Comparison of ENCODE assay signal across 8 mouse cellular contexts in genomic region chr7:141276546-141276945, GRCm38 (mm10).
A peak's percentile ranks its signal among the peaks of the same experiment; 100 is the strongest.
DNase-seq lines count a peak whose midpoint lies in the region.
"Had no signal": no experiment of that assay in that cellular context is flagged by ENCODE, and none has a peak within 500 bp of the region (broad histone marks: within the 10 kb centered on the region; RNA-seq: fewer than 3 reads in every experiment).

Gene Cdhr5 (minus strand): TSS chr7:141276786.

- peak; percentile 36 to 46 for DNase-seq in spleen, postnatal 36 days (ENCODE audit: low spot score in 2 of 2)
- no peak for DNase-seq in spleen, postnatal 14 days (ENCODE audit: low spot score in 2 of 2)
- peak; percentile 81 for DNase-seq in kidney, adult 18-20 months
- DNase-seq in kidney, postnatal 4 days, result peak; percentile 53 to 71
- DNase-seq in c-Kit-positive CD71-positive TER-119-positive erythroid progenitor cells, embryonic 14.5 days (ENCODE audit: low spot score), result no peak
- no peak for DNase-seq in layer of hippocampus, adult 9-10 months (ENCODE audit: low spot score)
- DNase-seq in right cerebral cortex, postnatal 14 days, result no peak
- DNase-seq: lung, embryonic 14.5 days had no signal

Comparison
In these comparisons a context has a peak if more than half of its experiments do, and no peak if none do; other contexts are left out.
1. DNase-seq: peak in spleen, postnatal 36 days (2 of 2), kidney, adult 18-20 months (single experiment) and kidney, postnatal 4 days (2 of 2); none in spleen, postnatal 14 days (0 of 2), c-Kit-positive CD71-positive TER-119-positive erythroid progenitor cells, embryonic 14.5 days (single experiment), layer of hippocampus, adult 9-10 months (single experiment) and right cerebral cortex, postnatal 14 days (single experiment).